Mouse (Mus musculus) megakaryocyte, embryonic 14.5 days (primary cell): ENCODE data around the gene Tmem143.

Source experiments
- FLI1 ChIP-seq: IDR thresholded peaks from 2 replicates; pipeline ENCODE4 v1.6.1; 2012; ENCODE audit warnings: low read length, inconsistent platforms, mixed read lengths
- GATA1 ChIP-seq: IDR thresholded peaks from 3 replicates; pipeline ENCODE4 v1.6.1; 2012; ENCODE audit warnings: mixed read lengths, low read length, inconsistent platforms, borderline replicate concordance

- TF ChIP-seq GATA1 (no peak), FLI1 (no peak)
These were observed 27.6 kb upstream of the Tmem143 start for GRCm38 (mm10) chr7:45869107-45869670.
